Mouse (Mus musculus): Measurements from ENCODE around the gene Med27.
"Not testable (repeated sequence)": the region's sequence is repeated elsewhere in the genome, so short reads cannot be mapped to it uniquely, and the experiment has no call there.

Med27 gene

GRCm38 (mm10) chr2:29519402-29519801 is 172.8 kb downstream of the Med27 start:
- no peak for DNase-seq (ENCODE audit: low spot score)

- DNase-seq (ENCODE audit: low spot score), result no peak
These were observed 173.6 kb downstream of the Med27 start for GRCm38 (mm10) chr2:29520206-29520605.

- no peak for DNase-seq (ENCODE audit: low spot score)
These were observed 174.9 kb downstream of the Med27 start for GRCm38 (mm10) chr2:29521486-29521885.

GRCm38 (mm10) chr2:29523918-29524811 is 177.5 kb downstream of the Med27 start:
- DNase-seq (ENCODE audit: low spot score), result no peak

GRCm38 (mm10) chr2:29525273-29525805 is 178.7 kb downstream of the Med27 start:
- DNase-seq (ENCODE audit: low spot score), result no peak

- DNase-seq (ENCODE audit: low spot score), result no peak
These were observed 179.6 kb downstream of the Med27 start for GRCm38 (mm10) chr2:29526266-29526665.

- not testable (repeated sequence) for DNase-seq (ENCODE audit: low spot score)
These were observed 180.9 kb downstream of the Med27 start for GRCm38 (mm10) chr2:29527480-29527879.

GRCm38 (mm10) chr2:29528811-29529210 is 182.2 kb downstream of the Med27 start:
- DNase-seq (ENCODE audit: low spot score), result no peak

GRCm38 (mm10) chr2:29529788-29530187 is 183.2 kb downstream of the Med27 start:
- DNase-seq (ENCODE audit: low spot score), result not testable (repeated sequence)

- DNase-seq (ENCODE audit: low spot score), result no peak
These were observed 185.6 kb downstream of the Med27 start for GRCm38 (mm10) chr2:29532173-29532572.

- no peak for DNase-seq (ENCODE audit: low spot score)
These were observed 186.3 kb downstream of the Med27 start for GRCm38 (mm10) chr2:29532921-29533320.

GRCm38 (mm10) chr2:29535566-29536244 is 189.1 kb downstream of the Med27 start:
- no peak for DNase-seq (ENCODE audit: low spot score)

- no peak for DNase-seq (ENCODE audit: low spot score)
These were observed 189.9 kb downstream of the Med27 start for GRCm38 (mm10) chr2:29536481-29536880.

GRCm38 (mm10) chr2:29537334-29537733 is 190.7 kb downstream of the Med27 start:
- DNase-seq (ENCODE audit: low spot score), result no peak

GRCm38 (mm10) chr2:29542039-29542438 is 195.4 kb downstream of the Med27 start:
- no peak for DNase-seq (ENCODE audit: low spot score)

GRCm38 (mm10) chr2:29546571-29546970 is 200.0 kb downstream of the Med27 start:
- DNase-seq (ENCODE audit: low spot score), result no peak

GRCm38 (mm10) chr2:29551816-29552585 is 205.4 kb downstream of the Med27 start:
- DNase-seq (ENCODE audit: low spot score), result no peak

- DNase-seq (ENCODE audit: low spot score), result no peak
These were observed 207.5 kb downstream of the Med27 start for GRCm38 (mm10) chr2:29553945-29554634.

- no peak for DNase-seq (ENCODE audit: low spot score)
These were observed 211.9 kb downstream of the Med27 start for GRCm38 (mm10) chr2:29558561-29558960.

GRCm38 (mm10) chr2:29559955-29560354 is 213.3 kb downstream of the Med27 start:
- DNase-seq (ENCODE audit: low spot score), result no peak

GRCm38 (mm10) chr2:29561468-29561867 is 214.8 kb downstream of the Med27 start:
- no peak for DNase-seq (ENCODE audit: low spot score)

GRCm38 (mm10) chr2:29563986-29564385 is 217.4 kb downstream of the Med27 start:
- DNase-seq (ENCODE audit: low spot score), result no peak
